Mouse (Mus musculus) CH12.LX (cell line): Measurements from ENCODE around the gene Timmdc1. TPM values are rescaled to one million over a fixed set of nuclear protein-coding genes. Genes with fewer than 3 reads are reported as not detected.

Source experiments
- DNase-seq: peaks from one replicate; pipeline ENCODE4 v3.0.0-alpha.2; 2013; ENCODE audit errors: extremely low read depth
- H3K27ac ChIP-seq: 2 replicates; pipeline ENCODE4 v1.5.1; 2012; ENCODE audit warnings: low read depth, mild to moderate bottlenecking, control low read depth, moderate library complexity; ENCODE audit not compliant: insufficient read depth
- H3K27me3 ChIP-seq: replicated peaks from 2 replicates; pipeline ENCODE3; 2012; ENCODE audit warnings: inconsistent platforms
- H3K36me3 ChIP-seq, 2 experiments: replicated peaks in 1 of 2; 2 replicates each; pipeline versions ENCODE3 to v1.6.1; 2012; ENCODE audit warnings: inconsistent platforms in 1 of 2, low read length in 1 of 2, mild to moderate bottlenecking in 1 of 2, mixed read lengths in 1 of 2, moderate library complexity in 1 of 2; ENCODE audit not compliant: control insufficient read depth in 1 of 2, insufficient read depth in 1 of 2
- H3K4me1 ChIP-seq, 2 experiments: 2 replicates each; pipeline ENCODE4 v1.6.1; 2012; ENCODE audit warnings: inconsistent platforms in 1 of 2, moderate library complexity in 1 of 2; ENCODE audit not compliant: insufficient read depth in 2 of 2, control insufficient read depth in 1 of 2
- H3K4me2 ChIP-seq: 2 replicates; pipeline ENCODE4 v1.6.1; 2012; ENCODE audit warnings: low read depth, mild to moderate bottlenecking, control low read depth; ENCODE audit not compliant: poor library complexity, insufficient read depth, severe bottlenecking
- H3K4me3 ChIP-seq, 3 experiments: fragments of 150-350 bp in 1 of 3; sonication (generic) in 1 of 3; replicated peaks in 1 of 3; 2 replicates each; pipeline versions ENCODE3 to v1.5.1; 2011 to 2012; ENCODE audit warnings: low read depth in 2 of 3, low read length in 2 of 3, mild to moderate bottlenecking in 2 of 3, moderate library complexity in 2 of 3, control low read depth in 1 of 3, improper control_type of control experiment in 1 of 3, inconsistent platforms in 1 of 3, mixed read lengths in 1 of 3; ENCODE audit not compliant: poor library complexity in 1 of 3
- H3K79me2 ChIP-seq: replicated peaks from 2 replicates; pipeline ENCODE4 v1.6.1; 2012; ENCODE audit warnings: mild to moderate bottlenecking, moderate library complexity; ENCODE audit not compliant: control insufficient read depth, poor library complexity, insufficient read depth, severe bottlenecking; ENCODE audit errors: extremely low read depth
- H3K9ac ChIP-seq: 2 replicates; pipeline ENCODE4 v1.6.1; 2012; ENCODE audit warnings: low read depth, mild to moderate bottlenecking, control low read depth, moderate library complexity; ENCODE audit not compliant: insufficient read depth
- H3K9me3 ChIP-seq: replicated peaks from 2 replicates; pipeline ENCODE3; 2012; ENCODE audit warnings: low read length, inconsistent platforms, mixed read lengths
- CHD2 ChIP-seq: IDR thresholded peaks from 2 replicates; pipeline ENCODE4 v1.6.1; 2011; ENCODE audit warnings: low read length, improper control_type of control experiment
- CTCF ChIP-seq, 2 experiments: IDR thresholded peaks in 1 of 2; conservative IDR thresholded peaks in 1 of 2; 2 replicates each; pipeline ENCODE4 v1.5.1; 2011 to 2012; ENCODE audit warnings: low read depth in 2 of 2, low read length in 2 of 2, improper control_type of control experiment in 1 of 2, inconsistent platforms in 1 of 2, mild to moderate bottlenecking in 1 of 2, moderate library complexity in 1 of 2
- E2F4 ChIP-seq: IDR thresholded peaks from 2 replicates; pipeline ENCODE4 v1.6.1; 2011; ENCODE audit warnings: low read depth, low read length, improper control_type of control experiment; ENCODE audit not compliant: insufficient replicate concordance
- ELF1 ChIP-seq: IDR thresholded peaks from 2 replicates; pipeline ENCODE4 v1.6.1; 2014; ENCODE audit warnings: low read depth, mild to moderate bottlenecking, inconsistent platforms, low read length, improper control_type of control experiment
- ETS1 ChIP-seq: conservative IDR thresholded peaks from 2 replicates; pipeline ENCODE4 v1.6.1; 2012; ENCODE audit warnings: low read depth, mild to moderate bottlenecking, inconsistent platforms, low read length, improper control_type of control experiment, moderate library complexity
- GABPA ChIP-seq: IDR thresholded peaks from 2 replicates; pipeline ENCODE4 v1.6.1; 2012; ENCODE audit warnings: low read depth, low read length, improper control_type of control experiment, inconsistent platforms; ENCODE audit not compliant: insufficient replicate concordance
- JUN ChIP-seq: IDR thresholded peaks from 2 replicates; pipeline ENCODE4 v1.6.1; 2011; ENCODE audit warnings: low read depth, mild to moderate bottlenecking, low read length, improper control_type of control experiment, moderate library complexity; ENCODE audit not compliant: insufficient read depth
- JUND ChIP-seq: conservative IDR thresholded peaks from 2 replicates; pipeline ENCODE4 v1.6.1; 2011; ENCODE audit warnings: low read depth, low read length, improper control_type of control experiment
- KAT2A ChIP-seq: IDR thresholded peaks from 2 replicates; pipeline ENCODE4 v1.6.1; 2012; ENCODE audit warnings: low read length, improper control_type of control experiment, inconsistent platforms; ENCODE audit not compliant: insufficient replicate concordance
- MAFK ChIP-seq: IDR thresholded peaks from 2 replicates; pipeline ENCODE4 v1.6.1; 2011; ENCODE audit warnings: low read length, improper control_type of control experiment; ENCODE audit not compliant: insufficient replicate concordance
- MAX ChIP-seq: IDR thresholded peaks from 2 replicates; pipeline ENCODE4 v1.6.1; 2011; ENCODE audit warnings: low read length, improper control_type of control experiment
- MEF2A ChIP-seq: IDR thresholded peaks from 2 replicates; pipeline ENCODE4 v1.6.1; 2014; ENCODE audit warnings: low read depth, mild to moderate bottlenecking, inconsistent platforms, low read length, improper control_type of control experiment, borderline replicate concordance
- MYC ChIP-seq: IDR thresholded peaks from 2 replicates; pipeline ENCODE4 v1.6.1; 2011; ENCODE audit warnings: low read depth, mild to moderate bottlenecking, improper control_type of control experiment, low read length
- PAX5 ChIP-seq: IDR thresholded peaks from 2 replicates; pipeline ENCODE4 v1.6.1; 2012; ENCODE audit warnings: low read length, inconsistent platforms, mixed read lengths
- POLR2A ChIP-seq: IDR thresholded peaks from 2 replicates; pipeline ENCODE4 v1.6.1; 2011; ENCODE audit warnings: low read depth, mild to moderate bottlenecking, improper control_type of control experiment, low read length
- POLR2AphosphoS2 ChIP-seq: IDR thresholded peaks from 2 replicates; pipeline ENCODE4 v1.6.1; 2011; ENCODE audit warnings: low read depth, low read length, improper control_type of control experiment
- RAD21 ChIP-seq: IDR thresholded peaks from 2 replicates; pipeline ENCODE4 v1.6.1; 2011; ENCODE audit warnings: low read depth, mild to moderate bottlenecking, low read length, improper control_type of control experiment, moderate library complexity
- SIN3A ChIP-seq: IDR thresholded peaks from 2 replicates; pipeline ENCODE4 v1.6.1; 2012; ENCODE audit warnings: low read length, improper control_type of control experiment, inconsistent platforms
- SMC3 ChIP-seq: IDR thresholded peaks from 2 replicates; pipeline ENCODE4 v1.6.1; 2011; ENCODE audit warnings: low read depth, low read length, improper control_type of control experiment
- TBP ChIP-seq: conservative IDR thresholded peaks from 2 replicates; pipeline ENCODE4 v1.6.1; 2011; ENCODE audit warnings: low read depth, low read length, improper control_type of control experiment
- TCF12 ChIP-seq: IDR thresholded peaks from 2 replicates; pipeline ENCODE4 v1.6.1; 2014; ENCODE audit warnings: low read depth, mild to moderate bottlenecking, inconsistent platforms, low read length, improper control_type of control experiment
- dilution Hi-C: fragments of 300-500 bp; cut with MboI; formaldehyde crosslinking; loops from 2 replicates; pipeline ENCODE4 v1.14.3; 2020; ENCODE audit warnings: low sequenced_read_pairs; ENCODE audit not compliant: extremely low pct_unique_long_range_greater_than_20kb, extremely low pct_ligation_motif_present
- in situ Hi-C: fragments of 300-500 bp; cut with MboI; formaldehyde crosslinking; loops from 3 replicates; pipeline ENCODE4 v1.14.3; 2019; ENCODE audit warnings: low sequenced_read_pairs, low pct_ligation_motif_present, low pct_unique_long_range_greater_than_20kb, mixed read lengths
- polyA plus RNA-seq: library from polyadenylated mRNA; unstranded; fragments of >175 nt; gene quantifications from 2 replicates; pipeline ENCODE4 v1.2.1, GENCODE M21; 2012; ENCODE audit warnings: low read depth; ENCODE audit not compliant: insufficient read length
- total RNA-seq, 2 experiments: library from RNA; depleted of rRNA; stranded (reverse); fragments of 300-350 nt in 1 of 2; fragments of >200 nt in 1 of 2; gene quantifications; 2 replicates each; pipeline ENCODE4 v1.2.3; 2012 to 2014

The Timmdc1 gene
- total and polyA plus RNA-seq, 3 experiments, result 32.5 to 49.7 (median 45.1) TPM

- H3K79me2 ChIP-seq, result peaks cover 89% of the 10 kb centered on the region
- no peak for DNase-seq
Measured at GRCm38 (mm10) chr16:38472507-38472873, 50.0 kb downstream of the Timmdc1 start.

GRCm38 (mm10) chr16:38471697-38472506, 50.6 kb downstream of the Timmdc1 start:
- no peak overlapping the region for H3K9ac ChIP-seq
- peaks cover 72 to 90% of the 10 kb centered on the region in 2 experiments for H3K36me3 ChIP-seq
- peaks cover 89% of the 10 kb centered on the region for H3K79me2 ChIP-seq
- in situ Hi-C loops, result no loop called here
- H3K4me1 ChIP-seq, result peaks cover 22 to 93% of the 10 kb centered on the region in 2 experiments
- no peak overlapping the region; the same call in 1 of the 2 replicates for H3K27ac ChIP-seq
- no peak overlapping the region for H3K4me2 ChIP-seq
- H3K27me3 ChIP-seq, result no peaks in the 10 kb centered on the region
- H3K4me3 ChIP-seq, result no peak overlapping the region
- no peak for DNase-seq
- TF ChIP-seq ELF1 (no peak), JUN (no peak), RAD21 (peak; percentile 48), SMC3 (peak; percentile 58), MAX (no peak), MYC (no peak), E2F4 (no peak), POLR2A (peak; percentile 40; the same call in 1 of the 2 replicates), KAT2A (no peak), CTCF (conservative IDR thresholded peaks at IDR 0.05 in 1 of 2, IDR thresholded peaks at IDR 0.05 in 1 of 2; ENCODE audit: low read depth in 2 of 2, low read length in 2 of 2) (peak in 1 of 2 experiments; percentile 52; a peak in 2 of 4 replicates), MEF2A (no peak)
- TF ChIP-seq, all 38 proteins: peak for 4
- no peaks in the 10 kb centered on the region for H3K9me3 ChIP-seq
- dilution Hi-C loops, result no loop called here

More at GRCm38 (mm10) chr16:38472507-38472873, 50.0 kb downstream of the Timmdc1 start:
- peaks cover 27 to 92% of the 10 kb centered on the region in 2 experiments for H3K4me1 ChIP-seq
- TF ChIP-seq ELF1, result no peak
- TF ChIP-seq E2F4, result no peak
- TF ChIP-seq TBP, result no peak
- no peak for TF ChIP-seq JUN
- no peak for TF ChIP-seq POLR2A
- no peak for TF ChIP-seq SIN3A
- no peak for TF ChIP-seq RAD21
- no peak for TF ChIP-seq POLR2AphosphoS2
- no peak for TF ChIP-seq TCF12
- TF ChIP-seq GABPA, result no peak
- TF ChIP-seq MAFK, result no peak
- no peak for TF ChIP-seq ETS1
- TF ChIP-seq MAX, result no peak
- no peak for TF ChIP-seq CHD2
- TF ChIP-seq JUND, result no peak
- no peak for TF ChIP-seq PAX5
- no peak for TF ChIP-seq MYC
- TF ChIP-seq SMC3, result no peak
- dilution Hi-C loops (no loop called here), in situ Hi-C loops (no loop called here)
- H3K27ac ChIP-seq, result no peak overlapping the region
- no peak overlapping the region for H3K4me2 ChIP-seq
- H3K27me3 ChIP-seq, result no peaks in the 10 kb centered on the region
- H3K36me3 ChIP-seq, result peaks cover 77 to 89% of the 10 kb centered on the region in 2 experiments
- no peaks in the 10 kb centered on the region for H3K9me3 ChIP-seq
- no peak overlapping the region for H3K4me3 ChIP-seq
- H3K9ac ChIP-seq, result no peak overlapping the region
